Mouse (Mus musculus) cerebellum, adult 2 months (tissue): Measurements from ENCODE around the gene Neb.

ENCODE experiments used
- CTCF ChIP-seq: fragments of 200-500 bp; IDR thresholded peaks from 2 replicates; pipeline ENCODE4 v1.5.1; 2011; ENCODE audit warnings: low read depth, mild to moderate bottlenecking, control low read depth, low read length, moderate library complexity, borderline replicate concordance; ENCODE audit not compliant: insufficient read depth
- POLR2A ChIP-seq: fragments of 200-500 bp; IDR thresholded peaks from 2 replicates; pipeline ENCODE4 v1.6.1; 2011; ENCODE audit warnings: low read length, control low read depth, borderline replicate concordance; ENCODE audit not compliant: insufficient read depth

GRCm38 (mm10) chr2:52242691-52243090 is 135.6 kb downstream of the Neb start:
- TF ChIP-seq CTCF = no peak
- no peak for TF ChIP-seq POLR2A
